Comparison of ENCODE assay signal across 22 mouse cellular contexts in the genomic region with DNA sequence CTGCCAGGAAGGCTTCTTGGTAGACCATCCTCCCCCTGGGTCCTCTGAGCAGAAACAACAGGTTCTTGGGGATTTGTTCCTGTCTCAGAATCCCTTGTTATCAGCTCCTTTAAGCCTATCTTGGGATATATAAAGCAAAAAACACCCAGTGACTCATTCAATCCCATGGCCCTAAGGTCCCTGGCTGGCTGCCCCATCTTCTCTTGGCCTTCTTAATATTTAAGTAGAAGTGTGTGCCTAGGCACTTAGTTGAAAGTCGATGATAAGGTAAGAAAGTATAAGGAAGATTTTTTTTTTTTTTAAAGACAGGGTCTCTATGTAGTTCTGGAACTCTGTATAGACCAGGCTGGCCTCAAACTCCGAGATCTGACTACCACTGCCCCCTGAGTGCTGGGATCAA.
"Had no signal": no experiment of that assay in that cellular context is flagged by ENCODE, and none has a peak within 500 bp of the region (broad histone marks: within the 10 kb centered on the region; RNA-seq: fewer than 3 reads in every experiment).

No protein-coding gene starts in this region.

- H3K4me2 ChIP-seq: heart, embryonic 11.5 days; hindbrain, embryonic 13.5 days; hindbrain, embryonic 15.5 days; kidney, embryonic 15.5 days; limb, embryonic 13.5 days; limb, embryonic 15.5 days; liver, embryonic 12.5 days had no signal

- H3K27me3 ChIP-seq: hindbrain, embryonic 13.5 days; hindbrain, embryonic 15.5 days; kidney, embryonic 15.5 days; limb, embryonic 13.5 days; limb, embryonic 15.5 days; liver, embryonic 12.5 days had no signal

- DNase-seq: gastrocnemius, postnatal 14 days; gastrocnemius, postnatal 36 days; heart, adult 18-20 months; heart, postnatal 14 days; heart, postnatal 36 days; kidney, adult 11 months; kidney, adult 9 months; kidney, postnatal 14 days; layer of hippocampus, adult 9-11 months; layer of hippocampus, postnatal 36 days; left cerebral cortex, postnatal 4 days had no signal

- H3K27ac ChIP-seq: kidney, embryonic 15.5 days; kidney, postnatal 0 days; limb, embryonic 13.5 days; limb, embryonic 15.5 days; liver, embryonic 12.5 days; liver, embryonic 14.5 days had no signal

- H3K4me1 ChIP-seq: limb, embryonic 13.5 days had no signal

- H3K4me3 ChIP-seq: hindbrain, embryonic 13.5 days; hindbrain, embryonic 15.5 days; kidney, embryonic 15.5 days; limb, embryonic 13.5 days; limb, embryonic 15.5 days; liver, embryonic 12.5 days had no signal

- ATAC-seq: hindbrain, postnatal 0 days; intestine, embryonic 16.5 days; liver, embryonic 12.5 days had no signal

- H3K9me3 ChIP-seq: hindbrain, embryonic 13.5 days; hindbrain, embryonic 15.5 days; kidney, embryonic 15.5 days; limb, embryonic 13.5 days; limb, embryonic 15.5 days; liver, embryonic 12.5 days had no signal

- H3K9ac ChIP-seq: hindbrain, embryonic 13.5 days; hindbrain, embryonic 15.5 days; kidney, embryonic 15.5 days; limb, embryonic 13.5 days; limb, embryonic 15.5 days; liver, embryonic 12.5 days; liver, embryonic 14.5 days had no signal
